Mouse (Mus musculus) liver, embryonic 13.5 days (tissue): ENCODE results near the gene Crb1. TPM values are rescaled to one million over a fixed set of nuclear protein-coding genes. Genes with fewer than 3 reads are reported as not detected.

Experiments used
- ATAC-seq: fragments of 200-750 bp; cut with Nextera tagmentation; 2 replicates; pipeline ENCODE4 v1.8.0; 2017; ENCODE audit warnings: low read depth, mild to moderate bottlenecking, moderate number of reproducible peaks, moderate library complexity
- DNase-seq: peaks from one replicate; pipeline ENCODE4 v3.0.0; 2022
- H3K27ac ChIP-seq: fragments of 300-500 bp; sonication (generic); 2 replicates; pipeline ENCODE4 v1.5.1; 2015; ENCODE audit warnings: moderate library complexity, mild to moderate bottlenecking, inconsistent platforms
- H3K27me3 ChIP-seq: fragments of 300-500 bp; sonication (generic); 2 replicates; pipeline ENCODE4 v1.6.1; 2015; ENCODE audit warnings: mild to moderate bottlenecking, inconsistent platforms
- H3K36me3 ChIP-seq: fragments of 300-500 bp; sonication (generic); 2 replicates; pipeline ENCODE4 v1.6.1; 2015; ENCODE audit warnings: mild to moderate bottlenecking, inconsistent platforms
- H3K4me1 ChIP-seq: fragments of 300-500 bp; sonication (generic); replicated peaks from 2 replicates; pipeline ENCODE4 v1.6.1; 2015; ENCODE audit warnings: inconsistent platforms
- H3K4me2 ChIP-seq: fragments of 300-500 bp; sonication (generic); 2 replicates; pipeline ENCODE4 v1.6.1; 2015; ENCODE audit warnings: inconsistent platforms, mild to moderate bottlenecking, moderate library complexity
- H3K4me3 ChIP-seq: fragments of 300-500 bp; sonication (generic); replicated peaks from 2 replicates; pipeline ENCODE4 v1.5.1; 2015; ENCODE audit warnings: mild to moderate bottlenecking, inconsistent platforms
- H3K9ac ChIP-seq: fragments of 300-500 bp; sonication (generic); 2 replicates; pipeline ENCODE4 v1.6.1; 2015; ENCODE audit warnings: mild to moderate bottlenecking, inconsistent platforms
- H3K9me3 ChIP-seq: fragments of 300-500 bp; sonication (generic); replicated peaks from 2 replicates; pipeline ENCODE4 v1.6.1; 2016; ENCODE audit warnings: inconsistent platforms
- WGBS: fragments of 180-500 bp; shearing (Covaris S2); methylation state at CpG from one replicate; pipeline ENCODE4 v1.1.7; 2015; ENCODE audit not compliant: insufficient replicate concordance; 5-methylcytosine and 5-hydroxymethylcytosine counted together
- polyA plus RNA-seq: library from polyadenylated mRNA; unstranded; fragments of >200 nt; fragmentation: Nextera tagmentation; extraction: Ambion mirVana; gene quantifications from 2 replicates; pipeline ENCODE4 v1.2.1, GENCODE M21; 2015

Gene Crb1
- polyA plus RNA-seq, 1 experiment from 2014 or later = not detected

DNA sequence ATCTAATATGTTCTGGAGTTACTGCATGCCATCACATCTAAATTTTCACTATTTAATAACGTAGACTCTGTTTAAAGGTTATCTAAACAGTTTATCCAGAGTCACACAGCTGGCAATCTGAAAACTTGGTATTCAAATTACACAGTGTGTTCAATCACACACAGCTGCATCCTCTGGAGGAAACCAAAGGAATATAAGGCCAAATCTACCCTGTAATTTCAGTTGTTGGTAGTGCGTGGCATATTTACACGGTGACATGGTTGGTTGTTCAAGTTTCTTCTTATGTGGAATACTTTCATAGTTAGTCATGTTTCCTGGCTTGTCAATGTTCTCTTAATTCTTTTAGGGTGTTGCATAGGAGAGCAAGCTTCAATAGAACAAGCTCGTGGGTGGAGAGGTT lies 166.4 kb downstream of the Crb1 start:
- H3K27ac ChIP-seq = no peak overlapping the region
- no peaks in the 10 kb centered on the region for H3K4me1 ChIP-seq
- no peaks in the 10 kb centered on the region for H3K36me3 ChIP-seq
- ATAC-seq (no peak), DNase-seq (no peak)
- no peak overlapping the region for H3K4me2 ChIP-seq
- no peak overlapping the region for H3K9ac ChIP-seq
- H3K4me3 ChIP-seq = no peak overlapping the region
- 65% methylated on average over 4 of the region's 4 CpGs for WGBS
- H3K9me3 ChIP-seq = no peaks in the 10 kb centered on the region
- H3K27me3 ChIP-seq = no peaks in the 10 kb centered on the region

DNA sequence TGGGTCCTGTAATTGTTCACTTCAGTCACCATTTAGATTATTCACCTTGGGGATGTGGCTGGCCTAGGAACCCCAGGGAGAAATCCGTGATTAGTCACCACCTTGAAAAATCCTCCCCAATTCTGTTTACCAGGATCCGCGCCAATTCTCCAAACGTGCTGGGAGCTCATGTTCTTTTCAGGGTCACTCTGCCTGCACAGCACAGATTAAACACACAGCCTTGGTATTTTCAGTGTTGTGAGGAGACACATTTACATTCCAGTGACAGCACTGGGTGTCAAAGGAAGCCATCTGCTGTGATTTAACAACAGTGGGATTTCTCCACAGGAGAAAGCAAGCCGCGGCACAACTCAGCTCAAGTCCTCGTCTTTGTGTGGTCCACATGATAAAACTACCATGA lies 167.1 kb downstream of the Crb1 start:
- no peaks in the 10 kb centered on the region for H3K27me3 ChIP-seq
- H3K9ac ChIP-seq = no peak overlapping the region
- H3K4me2 ChIP-seq = no peak overlapping the region
- H3K36me3 ChIP-seq = no peaks in the 10 kb centered on the region
- no peaks in the 10 kb centered on the region for H3K9me3 ChIP-seq
- no peak overlapping the region for H3K4me3 ChIP-seq
- ATAC-seq = no peak
- DNase-seq = no peak
- no peak overlapping the region for H3K27ac ChIP-seq
- H3K4me1 ChIP-seq = no peaks in the 10 kb centered on the region
- 55% methylated on average over 7 of the region's 7 CpGs for WGBS

DNA sequence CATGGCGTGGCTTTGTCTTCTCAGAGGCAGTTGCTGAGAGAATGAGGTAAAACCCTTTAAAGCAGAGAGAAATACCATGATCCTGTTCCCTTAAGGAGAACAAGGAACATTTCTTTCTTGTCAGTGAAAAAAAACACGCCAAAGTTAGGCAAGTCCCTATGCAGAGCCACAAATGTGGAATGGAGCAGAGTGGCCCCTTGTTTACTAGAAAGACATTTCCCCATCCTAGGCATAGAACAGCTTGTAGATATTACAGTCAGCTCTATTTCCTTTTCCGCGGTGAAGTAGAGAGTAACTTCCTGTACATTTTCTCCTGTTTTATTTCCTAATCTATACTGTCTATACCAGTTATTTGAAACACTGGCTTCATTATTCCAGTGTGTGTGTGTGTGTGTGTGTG lies 170.6 kb downstream of the Crb1 start:
- 56% methylated on average over 4 of the region's 4 CpGs for WGBS
- no peak overlapping the region for H3K9ac ChIP-seq
- no peaks in the 10 kb centered on the region for H3K36me3 ChIP-seq
- H3K27ac ChIP-seq = no peak overlapping the region
- no peaks in the 10 kb centered on the region for H3K4me1 ChIP-seq
- no peaks in the 10 kb centered on the region for H3K9me3 ChIP-seq
- DNase-seq (no peak), ATAC-seq (no peak)
- H3K27me3 ChIP-seq = no peaks in the 10 kb centered on the region
- no peak overlapping the region for H3K4me2 ChIP-seq
- H3K4me3 ChIP-seq = no peak overlapping the region

DNA sequence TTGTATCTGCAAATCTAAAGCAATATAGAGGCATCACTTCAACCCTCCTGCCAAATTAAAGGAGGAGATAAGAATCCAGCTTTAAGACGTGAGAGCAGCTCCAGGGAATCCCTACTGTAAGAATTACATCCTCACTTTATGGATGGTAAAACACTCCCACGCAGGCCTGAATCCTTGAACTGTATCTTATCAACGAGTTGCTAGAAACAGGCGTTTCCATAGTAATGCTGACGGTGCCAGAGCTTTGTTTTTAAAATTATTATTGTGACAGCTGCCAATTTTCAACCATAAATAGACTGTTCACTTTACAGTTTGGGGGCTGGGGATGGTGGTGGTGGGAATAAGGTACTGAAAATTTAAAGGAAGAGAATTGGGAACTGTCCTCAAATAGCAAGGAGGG lies 173.9 kb downstream of the Crb1 start:
- no peak overlapping the region for H3K4me2 ChIP-seq
- H3K9ac ChIP-seq = no peak overlapping the region
- no peaks in the 10 kb centered on the region for H3K27me3 ChIP-seq
- no peak for DNase-seq
- ATAC-seq = no peak
- no peaks in the 10 kb centered on the region for H3K4me1 ChIP-seq
- no peak overlapping the region for H3K4me3 ChIP-seq
- no peaks in the 10 kb centered on the region for H3K9me3 ChIP-seq
- no peaks in the 10 kb centered on the region for H3K36me3 ChIP-seq
- WGBS = 50% methylated on average over 5 of the region's 5 CpGs
- H3K27ac ChIP-seq = no peak overlapping the region

DNA sequence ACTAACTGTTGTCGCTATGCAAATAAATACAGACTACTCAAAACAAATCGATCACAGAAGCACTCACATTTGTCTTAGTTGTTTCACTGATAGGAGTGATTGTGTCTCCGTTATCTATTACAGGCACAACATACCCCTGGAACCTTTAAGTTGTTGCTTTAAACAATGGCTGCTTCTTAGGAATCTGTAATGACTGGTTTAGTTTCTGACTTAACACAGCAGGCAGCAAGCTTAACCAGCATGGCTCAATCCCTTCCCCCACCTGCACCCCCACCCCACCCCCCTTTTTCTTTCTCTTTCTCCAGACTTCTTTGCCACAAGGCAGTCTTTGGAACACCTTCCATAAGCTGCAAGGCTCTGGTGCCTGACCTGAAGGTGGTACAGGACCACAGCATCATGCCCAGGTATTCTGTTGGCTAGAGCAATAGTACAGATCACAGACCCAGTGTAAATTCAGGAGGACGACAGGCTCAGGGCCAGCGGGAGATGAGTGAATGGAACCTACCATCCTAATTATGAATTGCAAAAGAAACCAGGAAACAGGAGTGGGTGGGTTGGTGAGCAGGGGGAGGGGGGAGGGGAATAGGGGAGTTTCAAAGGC lies 182.4 kb downstream of the Crb1 start:
- 30% methylated on average over 5 of the region's 5 CpGs for WGBS
- H3K4me3 ChIP-seq = no peak overlapping the region
- no peaks in the 10 kb centered on the region for H3K27me3 ChIP-seq
- H3K9me3 ChIP-seq = no peaks in the 10 kb centered on the region
- no peak overlapping the region for H3K4me2 ChIP-seq
- no peak overlapping the region for H3K27ac ChIP-seq
- H3K4me1 ChIP-seq = no peaks in the 10 kb centered on the region
- no peak overlapping the region for H3K9ac ChIP-seq
- H3K36me3 ChIP-seq = no peaks in the 10 kb centered on the region
- ATAC-seq (no peak), DNase-seq (no peak)

DNA sequence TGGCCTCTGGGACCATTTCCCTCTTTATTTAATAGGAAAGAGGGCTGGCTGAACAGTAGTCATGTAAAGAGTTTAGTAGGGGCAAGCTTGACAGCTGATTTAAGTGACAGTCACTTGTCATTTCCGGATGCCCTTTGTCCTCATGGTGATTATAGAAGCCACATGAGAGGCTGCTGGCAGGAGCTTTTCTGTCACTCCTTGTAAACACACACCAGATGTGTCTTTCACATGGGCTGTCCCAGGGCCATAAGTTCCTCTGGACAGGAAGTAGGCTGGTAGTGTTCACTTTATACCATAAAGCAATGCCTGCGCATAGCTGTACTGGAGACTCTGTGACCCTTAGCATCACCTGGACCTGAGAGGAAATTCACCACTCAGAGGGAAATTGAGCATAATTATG lies 182.9 kb downstream of the Crb1 start:
- 56% methylated on average over 2 of the region's 2 CpGs for WGBS
- Histone ChIP-seq H3K4me3 (no peak overlapping the region), H3K4me1 (no peaks in the 10 kb centered on the region), H3K9ac (no peak overlapping the region), H3K27ac (no peak overlapping the region), H3K36me3 (no peaks in the 10 kb centered on the region), H3K27me3 (no peaks in the 10 kb centered on the region), H3K4me2 (no peak overlapping the region), H3K9me3 (no peaks in the 10 kb centered on the region)
- ATAC-seq = no peak
- no peak for DNase-seq

DNA sequence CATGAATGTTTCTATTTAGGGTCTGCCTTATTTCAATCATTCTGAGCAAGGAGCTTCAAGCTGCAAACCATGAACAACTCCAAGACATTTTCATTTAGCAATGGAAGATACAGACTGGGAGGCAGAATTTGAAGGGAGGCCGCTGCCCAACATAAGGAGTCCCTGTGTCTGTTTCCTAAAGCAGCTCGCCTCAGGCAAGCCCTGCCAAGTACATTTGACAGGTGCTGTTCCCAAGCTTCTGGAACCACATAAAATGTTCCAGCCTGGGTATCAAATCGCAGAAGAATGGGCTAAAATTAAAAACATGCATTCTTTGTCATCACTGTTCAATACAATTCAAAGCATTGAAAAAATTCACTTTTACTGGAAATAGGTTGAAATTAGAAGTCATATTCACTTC lies 184.3 kb downstream of the Crb1 start:
- Histone ChIP-seq H3K4me3 (no peak overlapping the region), H3K27ac (no peak overlapping the region), H3K4me2 (no peak overlapping the region), H3K9me3 (no peaks in the 10 kb centered on the region), H3K9ac (no peak overlapping the region), H3K4me1 (no peaks in the 10 kb centered on the region), H3K36me3 (no peaks in the 10 kb centered on the region), H3K27me3 (no peaks in the 10 kb centered on the region)
- DNase-seq (no peak), ATAC-seq (no peak)
- WGBS = 60% methylated on average over 3 of the region's 3 CpGs

DNA sequence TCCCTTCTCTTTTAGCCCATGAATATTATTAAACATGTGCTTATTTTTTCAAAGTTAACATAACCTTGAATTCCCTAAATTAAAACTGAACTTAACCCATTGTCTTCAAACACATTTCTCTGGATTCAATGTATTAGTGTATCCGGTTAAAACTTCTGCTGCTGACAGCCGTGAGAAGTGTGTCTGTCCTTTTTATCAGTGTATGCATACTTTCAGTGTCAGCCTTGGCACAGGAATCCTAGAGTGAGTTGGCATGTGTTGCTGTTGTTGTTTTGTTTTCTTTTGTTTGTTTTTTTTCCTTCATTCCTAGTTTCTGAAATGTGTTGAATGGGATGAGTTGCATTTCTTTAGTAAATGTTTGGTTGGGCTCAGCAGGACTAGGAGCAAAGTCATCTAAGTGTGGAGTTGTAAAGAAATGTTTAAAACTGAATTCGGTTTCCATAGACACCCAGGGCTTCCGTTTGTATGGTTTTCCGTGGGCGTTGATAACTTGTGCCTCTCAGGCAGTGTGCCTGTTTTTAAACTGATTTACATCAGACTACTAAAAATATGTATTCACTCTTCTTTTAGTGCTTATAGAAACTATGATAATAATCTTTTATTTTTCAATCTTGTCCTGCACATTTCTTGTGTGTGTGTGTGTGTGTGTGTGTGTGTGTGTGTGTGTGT lies 196.3 kb downstream of the Crb1 start:
- H3K27ac ChIP-seq = no peak overlapping the region
- ATAC-seq (no peak), DNase-seq (no peak)
- no peak overlapping the region for H3K9ac ChIP-seq
- no peaks in the 10 kb centered on the region for H3K36me3 ChIP-seq
- H3K4me2 ChIP-seq = no peak overlapping the region
- no peaks in the 10 kb centered on the region for H3K27me3 ChIP-seq
- WGBS = 53% methylated on average over 6 of the region's 6 CpGs
- H3K9me3 ChIP-seq = no peaks in the 10 kb centered on the region
- no peak overlapping the region for H3K4me3 ChIP-seq
- H3K4me1 ChIP-seq = no peaks in the 10 kb centered on the region

DNA sequence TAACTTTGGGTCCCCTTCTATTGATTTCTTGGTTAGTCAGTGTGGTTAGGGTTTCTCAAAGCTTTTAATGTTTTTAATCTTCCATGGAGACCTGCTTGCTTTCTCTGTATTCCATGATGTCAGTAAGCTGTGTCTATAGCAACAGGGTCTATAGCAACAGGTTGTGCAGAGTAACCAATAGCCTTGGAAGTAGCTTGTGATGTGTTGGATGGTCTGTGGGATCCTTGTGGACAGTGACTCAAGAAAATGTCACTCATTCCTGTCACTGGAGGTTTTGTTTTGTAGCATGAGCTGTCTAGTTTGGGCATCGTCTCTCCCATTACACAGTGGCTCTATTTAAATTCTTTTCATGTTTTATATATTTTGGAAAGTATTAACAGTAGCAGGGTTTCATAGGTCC lies 197.2 kb downstream of the Crb1 start:
- Histone ChIP-seq H3K4me1 (no peaks in the 10 kb centered on the region), H3K4me2 (no peak overlapping the region), H3K36me3 (no peaks in the 10 kb centered on the region), H3K27ac (no peak overlapping the region), H3K4me3 (no peak overlapping the region), H3K9me3 (no peaks in the 10 kb centered on the region), H3K27me3 (no peaks in the 10 kb centered on the region), H3K9ac (no peak overlapping the region)
- DNase-seq = no peak
- 81% methylated on average over 1 of the region's 1 CpGs for WGBS
- no peak for ATAC-seq

DNA sequence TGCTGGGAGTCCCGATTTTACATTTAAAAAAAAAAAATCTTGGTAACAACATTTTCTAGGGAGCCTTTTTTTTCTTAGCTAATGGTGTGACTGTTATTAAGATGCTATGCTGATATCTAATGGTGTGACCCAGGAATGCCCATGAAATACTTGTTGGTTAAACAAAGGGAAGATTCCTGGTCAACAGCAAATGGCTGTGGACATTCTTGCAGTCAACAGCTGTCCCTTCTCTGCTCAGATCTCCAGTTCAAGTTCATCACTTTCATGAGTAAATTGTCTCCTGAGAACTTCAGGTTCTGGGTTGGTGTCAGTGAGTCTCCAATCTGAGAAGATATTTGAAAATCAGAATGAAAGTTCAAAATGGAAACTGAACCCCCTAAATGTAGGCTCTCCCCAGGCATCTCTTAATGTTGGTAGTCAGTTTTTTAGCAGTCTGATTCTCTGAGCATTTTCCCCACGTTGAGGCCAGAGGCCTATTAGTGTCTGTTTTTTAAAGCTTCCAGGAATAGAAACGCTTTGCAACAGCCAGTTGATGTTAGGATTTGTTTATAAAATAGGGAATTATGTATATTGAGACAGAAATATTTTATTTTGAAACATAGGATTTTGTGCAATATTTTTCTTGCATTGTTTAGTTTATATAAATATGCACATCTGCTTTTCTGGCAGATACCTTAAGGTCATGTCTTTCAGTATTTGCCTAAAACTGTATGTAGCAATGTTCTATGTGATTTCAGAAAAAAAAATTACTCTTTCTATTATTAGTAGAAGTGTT lies 202.7 kb downstream of the Crb1 start:
- DNase-seq (no peak), ATAC-seq (no peak)
- no peaks in the 10 kb centered on the region for H3K4me1 ChIP-seq
- 58% methylated on average over 3 of the region's 3 CpGs for WGBS
- no peaks in the 10 kb centered on the region for H3K9me3 ChIP-seq
- H3K9ac ChIP-seq = no peak overlapping the region
- peaks cover 9% of the 10 kb centered on the region; the same call in 1 of the 2 replicates for H3K36me3 ChIP-seq
- no peak overlapping the region for H3K4me3 ChIP-seq
- H3K27me3 ChIP-seq = no peaks in the 10 kb centered on the region
- no peak overlapping the region for H3K4me2 ChIP-seq
- H3K27ac ChIP-seq = no peak overlapping the region

DNA sequence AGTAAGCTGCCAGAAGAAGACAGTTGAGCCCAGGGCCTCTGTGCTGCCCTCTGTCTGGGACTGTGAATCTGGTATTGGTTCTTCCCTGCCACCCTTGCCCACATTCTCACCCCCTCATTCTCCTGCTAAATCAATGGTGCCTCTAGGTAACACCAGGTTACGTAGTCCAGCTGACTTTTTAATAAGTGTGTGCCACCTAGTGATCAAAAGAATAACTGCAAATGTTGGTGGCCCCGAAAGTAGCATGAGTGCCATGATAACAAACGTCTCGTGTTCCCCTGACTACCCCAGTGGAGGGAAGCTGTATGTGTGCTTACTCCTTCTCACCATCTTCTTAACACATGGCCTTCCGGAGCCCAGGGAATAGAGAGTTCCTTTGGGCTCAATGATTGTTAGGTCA lies 214.1 kb downstream of the Crb1 start:
- no peaks in the 10 kb centered on the region for H3K4me1 ChIP-seq
- no peak overlapping the region for H3K4me3 ChIP-seq
- H3K27ac ChIP-seq = no peak overlapping the region
- no peaks in the 10 kb centered on the region for H3K27me3 ChIP-seq
- no peak for DNase-seq
- no peak overlapping the region for H3K9ac ChIP-seq
- H3K9me3 ChIP-seq = no peaks in the 10 kb centered on the region
- ATAC-seq = peak; percentile 36; the same call in 1 of the 2 replicates
- H3K4me2 ChIP-seq = no peak overlapping the region
- WGBS = 36% methylated on average over 5 of the region's 5 CpGs
- no peaks in the 10 kb centered on the region for H3K36me3 ChIP-seq

DNA sequence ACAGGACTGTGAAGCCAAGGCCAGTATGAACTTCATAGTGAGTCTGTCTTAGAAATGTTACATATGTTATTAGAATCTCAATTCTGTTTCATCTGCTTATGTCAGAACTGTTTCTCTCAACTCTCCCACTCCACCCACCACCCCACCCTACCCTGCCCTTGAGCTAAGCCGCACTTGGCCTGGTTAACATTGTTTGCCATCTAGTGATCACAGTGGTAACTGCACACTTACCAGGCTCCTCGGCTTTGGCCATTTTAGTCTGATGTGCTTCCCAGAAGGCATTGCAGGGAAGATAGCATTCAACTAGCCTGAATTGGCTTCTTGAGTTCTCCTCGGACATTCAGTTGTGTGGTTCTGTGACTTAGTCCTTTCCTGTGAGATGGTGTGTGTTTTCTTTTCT lies 215.3 kb downstream of the Crb1 start:
- DNase-seq (no peak), ATAC-seq (no peak)
- H3K27ac ChIP-seq = no peak overlapping the region
- WGBS = 51% methylated on average over 3 of the region's 3 CpGs
- H3K4me1 ChIP-seq = no peaks in the 10 kb centered on the region
- H3K27me3 ChIP-seq = no peaks in the 10 kb centered on the region
- H3K4me2 ChIP-seq = no peak overlapping the region
- no peaks in the 10 kb centered on the region for H3K9me3 ChIP-seq
- no peaks in the 10 kb centered on the region for H3K36me3 ChIP-seq
- H3K9ac ChIP-seq = no peak overlapping the region
- H3K4me3 ChIP-seq = no peak overlapping the region
